Mouse (Mus musculus) lung, postnatal 0 days (tissue): ENCODE data around the gene Scarf1.
A peak's percentile ranks its signal among the peaks of the same experiment; 100 is the strongest.

Experiments used
- CTCF ChIP-seq: IDR thresholded peaks from 2 replicates; pipeline ENCODE4 v1.5.1; 2016; ENCODE audit warnings: antibody characterized with exemption, mild to moderate bottlenecking
- EP300 ChIP-seq: IDR thresholded peaks from 2 replicates; pipeline ENCODE4 v1.6.1; 2016; ENCODE audit warnings: antibody characterized with exemption, mild to moderate bottlenecking, control low read depth

GRCm38 (mm10) chr11:75531469-75532242 lies 18.3 kb downstream of the Scarf1 start, which contains the start of gene Slc43a2:
- no peak for TF ChIP-seq CTCF
- peak; percentile 52 for TF ChIP-seq EP300
